Mouse (Mus musculus) MEL (cell line): ENCODE data around the gene Fpr2. TPM values are rescaled to one million over a fixed set of nuclear protein-coding genes. Genes with fewer than 3 reads are reported as not detected.

Source experiments
- DNase-seq: peaks from one replicate; pipeline ENCODE4 v3.0.0; 2011; ENCODE audit warnings: low read depth, low spot score
- H3K27ac ChIP-seq: 2 replicates; pipeline ENCODE4 v1.5.1; 2012; ENCODE audit warnings: low read depth, mild to moderate bottlenecking, control low read depth, low read length, moderate library complexity; ENCODE audit not compliant: control insufficient read depth
- H3K27me3 ChIP-seq, 2 experiments: fragments of 150-350 bp in 1 of 2; sonication (generic) in 1 of 2; 2 replicates each; pipeline ENCODE4 v1.6.1; 2012; ENCODE audit warnings: low read length in 2 of 2, mild to moderate bottlenecking in 2 of 2, improper control_type of control experiment in 1 of 2, moderate library complexity in 1 of 2; ENCODE audit not compliant: insufficient read depth in 2 of 2, control insufficient read depth in 1 of 2
- H3K36me3 ChIP-seq, 2 experiments: 2 replicates each; pipeline ENCODE4 v1.6.1; 2012 to 2014; ENCODE audit warnings: low read length in 2 of 2, improper control_type of control experiment in 1 of 2, inconsistent platforms in 1 of 2, mild to moderate bottlenecking in 1 of 2; ENCODE audit not compliant: insufficient read depth in 2 of 2, control insufficient read depth in 1 of 2
- H3K4me1 ChIP-seq, 2 experiments: fragments of 150-350 bp in 1 of 2; sonication (generic) in 1 of 2; 2 replicates each; pipeline ENCODE4 v1.6.1; 2012; ENCODE audit warnings: low read length in 2 of 2, improper control_type of control experiment in 1 of 2, mild to moderate bottlenecking in 1 of 2; ENCODE audit not compliant: insufficient read depth in 2 of 2, control insufficient read depth in 1 of 2
- H3K4me3 ChIP-seq, 2 experiments: fragments of 150-350 bp in 1 of 2; sonication (generic) in 1 of 2; 2 replicates each; pipeline ENCODE4 v1.5.1; 2012; ENCODE audit warnings: low read depth in 2 of 2, low read length in 2 of 2, mild to moderate bottlenecking in 2 of 2, moderate library complexity in 2 of 2, control low read depth in 1 of 2, improper control_type of control experiment in 1 of 2; ENCODE audit not compliant: control insufficient read depth in 1 of 2, insufficient read depth in 1 of 2
- H3K79me2 ChIP-seq: 2 replicates; pipeline ENCODE4 v1.6.1; 2012; ENCODE audit warnings: mild to moderate bottlenecking, low read length, moderate library complexity; ENCODE audit not compliant: control insufficient read depth, poor library complexity, insufficient read depth
- H3K9ac ChIP-seq: 2 replicates; pipeline ENCODE4 v1.6.1; 2012; ENCODE audit warnings: low read depth, mild to moderate bottlenecking, control low read depth, low read length, moderate library complexity; ENCODE audit not compliant: control insufficient read depth, poor library complexity, severe bottlenecking
- H3K9me3 ChIP-seq: fragments of 150-350 bp; sonication (generic); replicated peaks from 2 replicates; pipeline ENCODE4 v1.6.1; 2012; ENCODE audit warnings: mild to moderate bottlenecking, low read length, improper control_type of control experiment, moderate library complexity; ENCODE audit not compliant: insufficient read depth
- CHD1 ChIP-seq: IDR thresholded peaks from 2 replicates; pipeline ENCODE4 v1.6.1; 2012; ENCODE audit warnings: low read depth, mild to moderate bottlenecking, inconsistent platforms, low read length, improper control_type of control experiment
- CTCF ChIP-seq, 3 experiments: IDR thresholded peaks in 2 of 3; conservative IDR thresholded peaks in 1 of 3; 2 replicates each; pipeline ENCODE4 v1.5.1; 2011 to 2012; ENCODE audit warnings: low read length in 3 of 3, low read depth in 2 of 3, mild to moderate bottlenecking in 2 of 3, improper control_type of control experiment in 1 of 3, inconsistent platforms in 1 of 3, mixed read lengths in 1 of 3, moderate library complexity in 1 of 3; ENCODE audit not compliant: control insufficient read depth in 1 of 3, insufficient read depth in 1 of 3, poor library complexity in 1 of 3, severe bottlenecking in 1 of 3
- E2F4 ChIP-seq: IDR thresholded peaks from 2 replicates; pipeline ENCODE4 v1.6.1; 2011; ENCODE audit warnings: low read depth, low read length, improper control_type of control experiment, borderline replicate concordance
- ELF1 ChIP-seq: IDR thresholded peaks from 2 replicates; pipeline ENCODE4 v1.6.1; 2014; ENCODE audit warnings: low read depth, mild to moderate bottlenecking, inconsistent platforms, low read length, improper control_type of control experiment, moderate library complexity
- ETS1 ChIP-seq: IDR thresholded peaks from 2 replicates; pipeline ENCODE4 v1.6.1; 2012; ENCODE audit warnings: low read depth, mild to moderate bottlenecking, inconsistent platforms, low read length, improper control_type of control experiment, moderate library complexity
- GATA1 ChIP-seq: IDR thresholded peaks from 2 replicates; pipeline ENCODE4 v1.6.1; 2011; ENCODE audit warnings: low read depth, low read length, improper control_type of control experiment
- JUND ChIP-seq: IDR thresholded peaks from 2 replicates; pipeline ENCODE4 v1.6.1; 2011; ENCODE audit warnings: low read depth, mild to moderate bottlenecking, improper control_type of control experiment, low read length
- KAT2A ChIP-seq: conservative IDR thresholded peaks from 2 replicates; pipeline ENCODE4 v1.6.1; 2012; ENCODE audit warnings: low read depth, low read length, improper control_type of control experiment, inconsistent platforms
- MEF2A ChIP-seq: IDR thresholded peaks from 2 replicates; pipeline ENCODE4 v1.6.1; 2014; ENCODE audit warnings: low read depth, mild to moderate bottlenecking, inconsistent platforms, low read length, improper control_type of control experiment; ENCODE audit not compliant: poor library complexity, insufficient replicate concordance, severe bottlenecking; ENCODE audit errors: extremely low read depth
- MXI1 ChIP-seq: IDR thresholded peaks from 2 replicates; pipeline ENCODE4 v1.6.1; 2011; ENCODE audit warnings: mild to moderate bottlenecking, low read depth, low read length, improper control_type of control experiment
- MYC ChIP-seq: IDR thresholded peaks from 2 replicates; pipeline ENCODE4 v1.6.1; 2011; ENCODE audit warnings: low read depth, mild to moderate bottlenecking, low read length, improper control_type of control experiment, moderate library complexity
- NELFE ChIP-seq: IDR thresholded peaks from 2 replicates; pipeline ENCODE4 v1.6.1; 2011; ENCODE audit warnings: low read depth, low read length, improper control_type of control experiment
- NRF1 ChIP-seq: IDR thresholded peaks from 2 replicates; pipeline ENCODE4 v1.6.1; 2014; ENCODE audit warnings: low read depth, mild to moderate bottlenecking, inconsistent platforms, low read length, improper control_type of control experiment, moderate library complexity; ENCODE audit not compliant: poor library complexity, insufficient read depth, severe bottlenecking
- POLR2A ChIP-seq, 2 experiments: IDR thresholded peaks; 2 replicates each; pipeline ENCODE4 v1.6.1; 2011 to 2012; ENCODE audit warnings: low read length in 2 of 2, mild to moderate bottlenecking in 2 of 2, control low read depth in 1 of 2, improper control_type of control experiment in 1 of 2, low read depth in 1 of 2, moderate library complexity in 1 of 2; ENCODE audit not compliant: control insufficient read depth in 1 of 2, insufficient read depth in 1 of 2, poor library complexity in 1 of 2
- TCF12 ChIP-seq: IDR thresholded peaks from 2 replicates; pipeline ENCODE4 v1.6.1; 2014; ENCODE audit warnings: low read depth, mild to moderate bottlenecking, inconsistent platforms, low read length, improper control_type of control experiment, moderate library complexity
- UBTF ChIP-seq: IDR thresholded peaks from 2 replicates; pipeline ENCODE4 v1.6.1; 2012; ENCODE audit warnings: low read depth, mild to moderate bottlenecking, inconsistent platforms, low read length, improper control_type of control experiment, moderate library complexity, borderline replicate concordance; ENCODE audit not compliant: insufficient read depth
- ZNF384 ChIP-seq: IDR thresholded peaks from 2 replicates; pipeline ENCODE4 v1.6.1; 2012; ENCODE audit warnings: low read depth, mild to moderate bottlenecking, inconsistent platforms, low read length, improper control_type of control experiment
- polyA plus RNA-seq, 2 experiments: library from polyadenylated mRNA; stranded (reverse) in 1 of 2; unstranded in 1 of 2; fragments of >175 nt in 1 of 2; fragments of >200 nt in 1 of 2; gene quantifications; 2 replicates each; pipeline versions ENCODE4 v1.2.1 to v1.2.4; 2012; ENCODE audit warnings: low replicate concordance in 2 of 2, low read depth in 1 of 2; ENCODE audit not compliant: insufficient read length in 2 of 2, insufficient read depth in 1 of 2, missing spikeins in 1 of 2
- total RNA-seq: library from RNA; depleted of rRNA; stranded (reverse); fragments of 300-350 nt; gene quantifications from 2 replicates; pipeline ENCODE4 v1.2.3, GENCODE M21; 2012

Gene Fpr2
- total and polyA plus RNA-seq, 3 experiments: not detected

DNA sequence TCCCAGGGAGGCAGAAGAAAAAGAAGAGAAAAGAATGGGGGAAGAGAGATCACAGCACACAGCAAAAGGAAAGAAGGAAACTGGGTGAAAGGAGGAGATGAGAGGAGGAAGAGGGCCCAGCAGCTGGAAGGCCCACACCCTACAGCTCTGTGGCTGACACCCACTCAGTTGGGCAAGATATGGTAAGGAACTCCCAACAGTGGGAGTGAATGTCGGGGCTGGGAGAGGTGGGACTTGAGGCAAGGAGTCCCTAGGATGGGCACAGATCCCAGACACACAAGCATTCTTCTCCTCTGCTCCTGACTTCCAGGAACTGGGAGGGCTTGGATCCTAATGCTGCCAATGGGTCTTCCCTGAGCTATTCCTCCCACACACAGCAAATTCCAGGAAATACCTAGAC, 25.3 kb upstream of the Fpr2 start:
- Histone ChIP-seq H3K27me3 (no peaks in the 10 kb centered on the region), H3K9ac (no peak overlapping the region)
- DNase-seq: no peak
- TF ChIP-seq E2F4 (no peak), CTCF (IDR thresholded peaks at IDR 0.05 in 2 of 3, conservative IDR thresholded peaks at IDR 0.05 in 1 of 3; ENCODE audit: control insufficient read depth in 1 of 3, insufficient read depth in 1 of 3, low read depth in 2 of 3, low read length in 3 of 3, poor library complexity in 1 of 3, severe bottlenecking in 1 of 3) (no peak)
- TF ChIP-seq, all 39 proteins: peak for 0
- Histone ChIP-seq H3K36me3 (no peaks in the 10 kb centered on the region), H3K4me3 (no peak overlapping the region), H3K27ac (no peak overlapping the region), H3K4me1 (no peaks in the 10 kb centered on the region), H3K9me3 (no peaks in the 10 kb centered on the region), H3K79me2 (no peaks in the 10 kb centered on the region)

DNA sequence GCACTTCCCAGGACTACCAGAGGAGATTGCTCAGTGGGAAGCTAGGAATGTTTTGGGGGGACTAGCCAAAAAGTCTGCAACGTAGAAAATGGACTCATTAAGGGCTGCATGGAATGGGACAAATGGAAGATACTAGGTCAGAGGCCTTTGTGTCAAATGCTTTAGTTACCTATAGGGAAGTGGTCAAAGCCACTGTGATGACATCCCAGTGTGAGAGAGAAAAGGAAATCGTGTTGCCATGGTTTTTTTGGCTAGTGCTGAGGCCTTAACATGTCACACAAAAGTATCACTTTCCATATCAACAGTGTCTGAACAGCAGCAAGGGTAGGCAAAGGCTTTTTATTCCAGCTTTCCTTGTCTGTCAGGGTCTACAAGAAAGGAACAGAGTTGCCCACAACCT, 22.5 kb upstream of the Fpr2 start:
- Histone ChIP-seq H3K9ac (no peak overlapping the region), H3K4me1 (no peaks in the 10 kb centered on the region)
- TF ChIP-seq NRF1 (no peak), CHD1 (no peak), CTCF (IDR thresholded peaks at IDR 0.05 in 2 of 3, conservative IDR thresholded peaks at IDR 0.05 in 1 of 3; ENCODE audit: control insufficient read depth in 1 of 3, insufficient read depth in 1 of 3, low read depth in 2 of 3, low read length in 3 of 3, poor library complexity in 1 of 3, severe bottlenecking in 1 of 3) (no peak), TCF12 (no peak), MYC (no peak), MEF2A (no peak), UBTF (no peak), MXI1 (no peak), POLR2A (IDR thresholded peaks at IDR 0.05; ENCODE audit: control insufficient read depth in 1 of 2, insufficient read depth in 1 of 2, low read depth in 1 of 2, low read length in 2 of 2, poor library complexity in 1 of 2) (no peak), KAT2A (no peak), NELFE (no peak), ZNF384 (no peak), ETS1 (no peak), GATA1 (no peak), JUND (no peak), ELF1 (no peak)
- TF ChIP-seq, all 39 proteins: peak for 0
- DNase-seq: no peak
- Histone ChIP-seq H3K4me3 (no peak overlapping the region), H3K36me3 (no peaks in the 10 kb centered on the region), H3K27me3 (no peaks in the 10 kb centered on the region), H3K9me3 (no peaks in the 10 kb centered on the region), H3K79me2 (no peaks in the 10 kb centered on the region), H3K27ac (no peak overlapping the region)
